Mouse (Mus musculus): ENCODE data around the gene Anp32b.

Gene Anp32b

DNA sequence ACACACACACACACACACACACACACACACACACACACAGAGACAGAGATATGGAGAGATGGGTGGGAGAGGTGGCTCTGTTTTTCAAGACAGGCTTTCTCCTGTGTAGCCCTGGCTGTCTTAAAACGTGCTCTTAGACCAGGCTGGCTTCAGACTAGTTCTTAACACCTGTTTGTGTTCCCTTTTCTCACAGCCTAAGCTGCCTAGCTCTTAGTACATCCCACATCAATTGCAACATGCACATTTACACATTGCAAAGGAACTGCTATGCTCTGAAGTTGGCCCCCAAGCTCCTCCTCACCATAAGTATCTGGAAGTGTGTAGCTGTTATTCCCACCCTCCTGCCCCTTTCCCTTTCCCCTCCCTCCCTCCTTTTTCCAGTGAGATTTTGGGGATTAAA is 3.2 kb upstream of the Anp32b start:
- TF ChIP-seq GATA4 (IDR thresholded peaks at IDR 0.05; ENCODE audit: insufficient replicate concordance, low read length): no peak

GRCm38 (mm10) chr4:46448886-46449285 is 1.8 kb upstream of the Anp32b start:
- TF ChIP-seq GATA4 (IDR thresholded peaks at IDR 0.05; ENCODE audit: insufficient replicate concordance, low read length): no peak

- no peak for TF ChIP-seq GATA4 (IDR thresholded peaks at IDR 0.05; ENCODE audit: insufficient replicate concordance, low read length)
These were observed 633 bp upstream of the Anp32b start for GRCm38 (mm10) chr4:46450020-46450518.

DNA sequence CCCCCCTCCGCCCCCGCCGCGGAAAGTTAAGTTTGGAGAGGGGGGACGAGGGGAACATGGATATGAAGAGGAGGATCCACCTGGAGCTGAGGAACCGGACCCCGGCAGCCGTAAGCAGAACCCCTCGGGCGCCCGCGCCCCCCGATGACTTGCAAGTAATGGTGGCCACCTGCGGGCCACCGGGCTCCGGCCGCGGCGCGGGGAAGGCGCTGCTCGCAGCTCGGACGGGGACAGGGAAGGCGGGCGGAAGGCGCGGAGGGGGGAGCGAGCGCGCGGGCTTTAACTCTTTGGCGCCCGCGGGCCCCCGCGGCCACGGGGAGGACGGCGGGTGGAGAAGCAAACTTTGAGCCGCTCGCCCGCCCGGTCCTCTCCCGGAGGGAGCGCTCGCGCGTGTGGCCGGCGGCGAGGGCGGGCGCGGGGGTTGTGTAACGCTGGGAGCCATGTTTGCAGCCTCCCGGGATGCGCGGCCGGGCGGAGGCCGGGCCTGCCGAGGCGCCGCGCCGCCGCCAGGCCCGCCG is 597 bp downstream of the Anp32b start:
- TF ChIP-seq GATA4 (IDR thresholded peaks at IDR 0.05; ENCODE audit: insufficient replicate concordance, low read length): no peak

DNA sequence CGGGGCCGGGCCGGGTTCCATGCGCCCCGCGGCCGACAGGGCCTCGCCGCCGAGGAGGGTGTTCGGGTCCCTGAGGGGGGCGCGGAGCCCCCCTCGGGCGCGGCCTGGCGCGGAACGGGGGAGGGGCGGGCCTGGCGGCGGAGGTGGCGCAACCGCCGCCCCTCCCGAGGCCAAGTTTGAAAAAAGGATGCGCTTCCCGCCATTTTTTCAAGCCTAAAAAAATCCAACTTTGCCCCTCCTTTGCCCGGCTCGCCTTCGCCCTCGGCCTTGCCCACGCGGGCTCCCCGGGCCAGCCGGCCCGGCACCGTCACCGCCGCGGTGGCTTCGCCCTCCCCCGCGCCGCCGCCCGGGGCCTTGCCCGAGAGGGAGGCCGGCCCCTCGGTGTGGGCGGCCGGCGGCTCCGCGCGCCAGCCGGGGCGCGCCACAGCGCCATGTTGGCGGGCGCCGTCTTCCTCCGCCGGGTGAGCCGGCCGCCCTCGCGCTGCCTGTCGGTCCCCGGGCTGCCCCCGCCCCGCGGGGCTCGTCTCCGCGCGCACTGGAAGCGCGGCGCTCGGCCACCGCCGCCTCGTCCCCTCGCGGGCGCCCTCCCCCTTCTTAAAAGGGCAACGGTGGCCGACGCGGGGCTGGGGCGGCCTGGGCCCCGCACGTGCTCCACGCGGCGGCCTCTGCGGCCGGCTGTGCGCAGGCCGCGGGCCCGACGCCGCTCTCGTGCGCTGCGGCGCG is 1.2 kb downstream of the Anp32b start:
- no peak for TF ChIP-seq GATA4 (IDR thresholded peaks at IDR 0.05; ENCODE audit: insufficient replicate concordance, low read length)

- no peak for TF ChIP-seq GATA4 (IDR thresholded peaks at IDR 0.05; ENCODE audit: insufficient replicate concordance, low read length)
These were observed 1.8 kb downstream of the Anp32b start for GRCm38 (mm10) chr4:46452481-46452850.

DNA sequence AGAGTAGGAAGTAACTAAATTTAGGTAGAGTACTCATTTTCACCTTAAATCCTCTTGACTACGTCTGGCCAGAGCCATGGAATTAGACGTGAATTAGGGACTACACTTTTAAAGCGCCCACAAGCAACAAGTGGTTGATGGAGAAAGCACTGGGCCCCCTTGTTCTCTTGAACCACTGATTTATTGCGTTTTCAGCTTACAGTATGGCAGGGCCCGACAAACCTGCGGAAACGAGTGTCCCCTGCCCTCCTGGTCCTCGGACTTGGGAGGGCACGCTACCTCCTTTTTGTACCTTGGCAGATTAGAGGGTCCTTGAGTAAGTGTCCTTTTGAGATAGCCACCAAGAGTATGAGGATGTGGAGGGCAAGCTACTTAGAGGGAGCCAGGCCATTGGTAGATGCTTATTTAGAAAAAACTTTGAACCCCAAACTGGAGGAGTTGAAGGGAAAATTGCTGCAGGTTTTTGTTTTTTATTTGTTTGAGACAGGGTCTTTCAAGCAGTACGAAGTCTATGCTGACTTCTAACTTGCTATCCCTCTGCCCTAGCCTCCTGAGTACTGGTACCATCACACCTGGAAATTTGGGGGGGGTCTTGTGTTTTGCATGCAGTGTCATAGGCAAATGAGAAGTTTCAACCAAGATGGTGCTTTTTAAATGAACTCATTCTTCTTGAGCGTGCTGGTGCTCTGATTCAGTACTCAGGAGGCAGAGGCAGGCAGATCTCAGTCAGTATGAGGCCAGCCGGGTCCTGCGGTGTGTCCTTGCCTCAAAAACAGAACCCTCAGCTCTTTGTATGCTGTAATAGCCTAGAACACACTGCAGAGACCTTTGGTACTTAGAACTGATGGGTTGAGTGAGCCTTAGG is 2.4 kb downstream of the Anp32b start:
- TF ChIP-seq GATA4 (IDR thresholded peaks at IDR 0.05; ENCODE audit: insufficient replicate concordance, low read length): no peak

GRCm38 (mm10) chr4:46454097-46454864 is 3.6 kb downstream of the Anp32b start:
- no peak for TF ChIP-seq GATA4 (IDR thresholded peaks at IDR 0.05; ENCODE audit: insufficient replicate concordance, low read length)

DNA sequence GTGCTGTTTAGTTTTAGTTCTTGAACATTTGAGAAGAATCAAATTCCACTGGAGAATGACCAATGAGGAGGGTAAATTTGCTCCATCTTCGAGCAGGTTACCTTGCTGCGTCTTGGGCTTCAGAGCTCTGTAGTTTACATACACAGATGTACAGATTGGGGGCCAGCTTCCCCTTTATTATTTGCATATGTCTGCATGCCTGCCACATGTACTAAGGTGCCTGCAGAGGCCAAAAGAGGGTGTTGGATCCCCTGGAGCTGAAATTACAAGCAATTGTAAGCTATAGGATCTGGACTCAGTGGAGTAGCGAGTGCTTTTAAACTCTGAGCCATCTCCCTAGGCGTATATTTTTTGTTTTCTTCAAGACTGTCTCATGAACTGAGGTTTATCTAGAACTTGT is 6.1 kb downstream of the Anp32b start:
- no peak for TF ChIP-seq GATA4 (IDR thresholded peaks at IDR 0.05; ENCODE audit: insufficient replicate concordance, low read length)

GRCm38 (mm10) chr4:46457186-46457585 is 6.5 kb downstream of the Anp32b start:
- TF ChIP-seq GATA4 (IDR thresholded peaks at IDR 0.05; ENCODE audit: insufficient replicate concordance, low read length): no peak

GRCm38 (mm10) chr4:46458411-46458810 is 7.7 kb downstream of the Anp32b start:
- no peak for TF ChIP-seq GATA4 (IDR thresholded peaks at IDR 0.05; ENCODE audit: insufficient replicate concordance, low read length)

DNA sequence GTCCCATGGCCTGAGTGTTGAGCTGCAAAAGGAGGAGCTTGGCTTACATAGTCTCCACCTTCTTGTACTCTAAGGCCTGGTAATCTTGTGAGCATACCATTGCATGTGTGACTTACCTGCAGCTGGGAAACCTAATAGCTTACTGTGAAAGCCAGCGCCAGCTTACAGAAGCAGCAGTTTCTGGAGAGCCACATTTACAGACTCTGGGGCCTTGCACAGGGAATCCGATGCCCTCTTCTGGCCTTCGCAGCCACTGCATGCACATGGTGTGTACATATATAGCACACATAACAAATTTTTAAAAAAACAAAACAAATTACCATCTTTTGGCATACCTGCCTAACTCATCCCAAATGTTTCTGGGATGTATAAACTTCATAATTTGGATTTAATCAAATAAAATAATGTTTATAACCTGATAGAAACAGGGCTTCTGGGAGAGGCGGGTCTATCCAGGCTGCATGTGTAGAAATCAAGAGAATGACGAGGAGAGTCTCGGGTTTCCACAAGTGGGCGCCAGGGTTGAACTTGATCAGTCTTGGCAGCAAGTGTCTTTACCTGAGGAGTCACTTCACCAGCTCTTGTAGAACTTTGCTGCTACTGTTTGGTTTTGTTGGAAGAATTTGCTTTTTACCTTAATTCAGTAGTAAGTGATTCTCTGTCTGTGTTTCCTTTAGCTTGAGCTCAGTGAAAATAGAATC is 12.6 kb downstream of the Anp32b start:
- no peak for TF ChIP-seq GATA4 (IDR thresholded peaks at IDR 0.05; ENCODE audit: insufficient replicate concordance, low read length)

- TF ChIP-seq GATA4 (IDR thresholded peaks at IDR 0.05; ENCODE audit: insufficient replicate concordance, low read length): no peak
These were observed 15.0 kb downstream of the Anp32b start for GRCm38 (mm10) chr4:46465740-46466139.

DNA sequence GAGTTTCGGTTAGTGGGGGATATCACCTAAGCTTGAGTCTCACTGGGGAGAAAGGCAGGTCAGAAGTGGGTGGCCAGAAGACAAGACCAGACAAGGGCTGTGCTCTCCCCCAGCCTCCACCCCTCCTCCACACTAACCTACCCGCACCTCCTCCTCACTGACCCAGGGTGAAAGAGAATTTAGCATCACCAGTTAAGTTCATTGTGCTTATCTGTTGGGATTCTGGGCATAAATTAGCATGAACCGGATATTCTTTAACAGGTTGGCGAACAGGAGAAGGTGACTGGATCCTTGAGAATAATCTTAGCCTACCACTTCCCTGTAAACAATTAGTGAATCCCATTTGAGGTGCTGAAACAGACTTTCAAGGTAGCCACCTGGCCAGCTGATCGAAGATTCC is 24.4 kb downstream of the Anp32b start:
- no peak for TF ChIP-seq GATA4 (IDR thresholded peaks at IDR 0.05; ENCODE audit: insufficient replicate concordance, low read length)

GRCm38 (mm10) chr4:46479081-46479480 is 28.4 kb downstream of the Anp32b start:
- TF ChIP-seq GATA4 (IDR thresholded peaks at IDR 0.05; ENCODE audit: insufficient replicate concordance, low read length): no peak

Measured in liver, adult (tissue).